Mouse (Mus musculus) embryo, embryonic 11 days (tissue): Measurements from ENCODE around the gene Taf3.

Experiments
- DNase-seq: peaks from one replicate; pipeline ENCODE4 v3.0.0-alpha.2; 2015

Taf3 gene

GRCm38 (mm10) chr2:9888913-9889650 is 159.3 kb downstream of the Taf3 start, which contains the start of gene 9230102O04Rik:
Gene 9230102O04Rik (minus strand): TSS chr2:9889540.
- DNase-seq, result peak; percentile 65

DNA sequence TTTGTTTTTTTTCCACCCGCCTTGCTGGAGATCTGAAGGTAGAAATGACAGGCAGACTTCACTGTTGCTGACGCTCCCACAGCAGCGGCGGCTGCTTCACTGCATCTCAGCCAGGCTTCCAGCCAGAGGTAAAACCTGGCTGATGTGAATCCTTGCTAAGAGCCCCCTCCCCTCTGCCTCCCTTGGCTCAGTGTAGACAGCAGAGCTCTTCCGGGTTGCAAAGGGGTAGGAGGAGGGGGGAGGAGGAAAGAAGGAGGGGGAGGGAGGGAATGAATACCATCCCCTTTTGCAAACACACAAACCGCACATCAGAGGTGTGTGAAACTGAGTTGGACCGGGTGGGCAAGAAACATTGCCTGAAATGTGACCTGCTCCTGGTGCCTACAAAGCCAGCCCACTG is 160.8 kb downstream of the Taf3 start:
- DNase-seq, result peak; percentile 42

DNA sequence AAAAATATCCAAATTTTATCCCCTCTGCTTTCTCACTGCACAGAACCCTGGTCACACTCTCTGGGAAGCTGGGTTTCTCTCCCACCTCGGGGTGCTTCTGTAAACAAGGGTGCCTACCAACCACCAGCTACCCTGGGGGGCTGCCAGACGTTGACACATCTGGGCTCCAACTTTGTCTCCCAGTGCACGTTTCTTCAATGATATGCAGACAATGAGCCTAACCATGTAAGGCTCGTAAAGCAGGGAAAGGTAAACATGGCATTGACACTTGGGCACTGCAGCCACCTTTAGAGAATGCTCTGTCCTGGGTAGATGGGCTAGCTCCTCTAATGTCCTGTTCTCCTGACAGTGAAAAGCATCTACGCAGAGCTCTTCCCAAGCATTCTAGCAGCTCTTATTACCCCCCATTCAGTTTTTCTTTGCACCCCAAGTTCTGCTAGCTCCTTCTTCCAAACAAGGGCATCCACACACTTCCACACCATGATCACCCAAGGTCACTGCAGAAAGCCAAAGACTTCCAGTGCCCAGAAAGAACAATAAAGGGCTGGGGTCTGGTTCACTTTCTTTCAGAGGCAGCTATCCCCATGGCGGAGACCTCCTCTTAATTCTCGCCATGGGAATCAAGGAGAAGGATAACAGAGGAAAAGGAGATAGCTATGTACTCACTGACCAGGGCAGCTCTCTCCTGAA is 161.3 kb downstream of the Taf3 start:
- DNase-seq, result peak; percentile 9

DNA sequence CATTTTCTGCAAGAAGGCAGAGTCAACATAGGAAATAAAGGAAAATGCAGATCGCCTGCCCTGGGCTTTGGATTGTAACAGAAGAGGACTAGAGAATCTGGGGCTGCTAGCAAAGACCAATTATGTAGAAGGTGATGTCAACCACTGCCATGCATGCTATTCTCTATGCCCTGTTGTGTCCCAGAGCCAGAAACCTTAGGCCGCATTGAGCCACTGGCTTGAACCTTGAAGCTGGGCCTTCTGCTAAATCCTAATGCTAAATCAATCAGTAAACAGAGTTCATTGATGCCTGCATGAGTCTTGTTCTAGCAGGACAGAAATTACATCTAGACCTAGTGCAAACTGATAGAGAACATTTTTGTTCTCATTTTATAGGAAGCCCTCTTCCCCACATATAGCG is 162.4 kb downstream of the Taf3 start:
- peak; percentile 16 for DNase-seq

GRCm38 (mm10) chr2:9885217-9885770 is 163.1 kb downstream of the Taf3 start:
- DNase-seq, result peak; percentile 26

DNA sequence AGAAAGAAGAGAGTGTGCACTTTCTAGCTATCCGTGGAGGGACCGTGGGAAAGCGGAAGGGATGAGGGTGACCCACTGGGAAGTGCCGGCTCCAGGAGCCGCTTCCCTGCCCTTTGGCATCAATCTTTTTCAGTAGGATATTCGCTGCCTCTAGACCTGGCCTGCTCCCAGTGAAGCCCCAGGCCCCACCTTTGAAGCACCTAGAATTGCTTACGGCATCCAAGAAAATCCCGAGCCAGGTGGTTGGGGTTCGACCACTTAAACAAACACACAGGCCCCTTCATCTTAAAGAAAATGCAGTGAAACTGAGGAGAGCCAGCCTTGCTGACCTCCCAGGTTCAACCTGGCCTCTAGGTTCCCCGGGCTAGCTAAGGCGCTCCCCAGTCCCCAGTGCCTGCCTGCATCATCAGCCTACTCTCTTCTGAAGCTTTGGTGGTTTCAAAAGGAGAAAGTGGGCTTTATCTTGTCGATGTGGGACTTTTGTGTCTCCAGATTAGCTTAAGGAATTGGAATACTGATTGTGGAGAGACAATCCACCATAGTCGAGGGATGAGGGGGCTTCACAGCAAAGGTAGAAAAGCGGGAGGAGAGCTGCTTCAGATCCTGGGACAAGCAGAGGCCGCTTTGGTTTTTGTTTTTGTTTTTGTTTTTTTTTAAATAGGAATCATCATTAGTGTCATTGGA is 163.7 kb downstream of the Taf3 start:
- DNase-seq, result peak; percentile 25

GRCm38 (mm10) chr2:9883803-9884532 is 164.4 kb downstream of the Taf3 start:
- DNase-seq, result no peak

GRCm38 (mm10) chr2:9882926-9883802 is 165.2 kb downstream of the Taf3 start:
- peak; percentile 59 for DNase-seq

DNA sequence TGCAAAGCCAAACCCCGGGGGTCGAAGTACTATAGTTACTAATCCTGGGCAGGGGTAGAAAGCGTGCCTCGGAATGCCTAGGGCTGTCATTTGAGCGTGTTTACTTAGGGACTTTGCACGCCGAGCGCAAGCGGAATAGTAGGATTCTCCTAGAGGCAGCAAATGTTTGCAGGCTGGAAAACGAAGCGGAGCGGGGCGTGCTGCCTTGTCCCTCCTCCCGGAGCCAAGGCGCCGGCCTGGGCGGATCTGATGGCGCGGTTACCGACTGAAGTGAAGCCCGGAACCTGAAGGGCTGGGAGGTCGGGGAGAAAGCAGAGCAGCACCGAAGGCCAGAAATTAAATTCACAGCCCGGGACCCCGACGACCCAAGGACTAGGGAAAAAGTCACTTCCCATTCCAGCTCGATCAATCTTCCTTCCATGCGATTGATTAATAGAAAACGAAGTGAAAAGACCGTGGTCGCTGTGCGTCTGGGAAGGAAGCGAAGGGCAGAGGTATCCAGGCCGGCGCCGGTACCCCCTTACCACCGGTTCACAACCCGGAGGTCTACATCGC is 165.9 kb downstream of the Taf3 start:
- peak; percentile 68 for DNase-seq

- peak; percentile 64 for DNase-seq
Measured at GRCm38 (mm10) chr2:9881611-9882023, 166.8 kb downstream of the Taf3 start.

GRCm38 (mm10) chr2:9881051-9881591 is 167.3 kb downstream of the Taf3 start, which contains the start of gene 4930412O13Rik:
Gene 4930412O13Rik (plus strand): TSS chr2:9881252.
- DNase-seq, result peak; percentile 77

DNA sequence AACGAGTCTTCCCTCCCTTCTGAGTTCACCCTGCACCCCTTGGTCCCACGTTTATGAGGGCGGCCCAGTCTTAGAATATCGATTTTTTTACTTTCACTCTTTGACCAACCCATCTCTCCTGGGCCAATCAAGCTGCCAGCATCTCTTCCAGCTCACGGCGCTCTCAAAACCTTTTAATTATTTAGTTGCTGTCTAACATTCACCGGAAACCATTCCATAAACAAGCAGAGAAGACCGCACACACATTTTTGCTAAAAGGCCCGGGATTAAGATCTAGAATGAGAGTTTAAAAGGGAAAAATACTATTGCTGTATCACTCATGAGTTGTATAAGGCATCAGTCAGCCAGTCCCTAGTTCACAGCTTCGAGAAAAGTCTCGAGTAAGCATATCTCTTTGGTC is 168.1 kb downstream of the Taf3 start:
- DNase-seq, result peak; percentile 11

- peak; percentile 98 for DNase-seq
Measured at GRCm38 (mm10) chr2:9879493-9879892, 168.9 kb downstream of the Taf3 start.

GRCm38 (mm10) chr2:9879092-9879491 is 169.3 kb downstream of the Taf3 start:
- DNase-seq, result peak; percentile 70

- DNase-seq, result peak; percentile 83
Measured at GRCm38 (mm10) chr2:9878564-9879081, 169.8 kb downstream of the Taf3 start.

DNA sequence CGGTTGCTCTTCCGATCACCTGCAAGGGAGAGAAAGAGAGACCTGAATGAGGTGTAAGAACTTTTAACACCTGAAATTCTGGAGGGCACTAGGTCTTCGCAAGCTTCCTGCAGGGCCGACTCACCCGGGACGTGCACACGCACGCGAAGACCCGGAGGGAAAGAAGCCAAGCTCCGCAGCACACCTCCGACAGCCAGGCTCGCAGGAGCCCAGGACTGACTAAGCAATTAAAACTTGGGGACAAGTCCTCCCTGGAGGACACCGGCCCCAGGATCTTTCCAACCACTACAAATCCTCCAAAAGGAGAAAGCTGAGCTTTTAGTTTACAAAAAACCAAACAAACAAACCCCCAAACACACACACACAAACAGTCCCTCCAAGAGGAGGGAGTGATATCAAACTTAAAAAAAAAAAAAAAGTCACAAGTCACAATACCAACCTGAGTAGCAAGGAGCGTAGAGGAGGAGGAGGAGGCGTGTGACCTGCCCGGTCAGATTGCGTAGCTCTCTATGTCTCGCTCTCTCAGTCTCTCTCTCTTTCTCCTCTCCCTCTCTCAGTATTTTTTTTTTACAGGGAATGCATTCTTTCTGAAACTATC is 170.3 kb downstream of the Taf3 start:
- DNase-seq, result peak; percentile 28

DNA sequence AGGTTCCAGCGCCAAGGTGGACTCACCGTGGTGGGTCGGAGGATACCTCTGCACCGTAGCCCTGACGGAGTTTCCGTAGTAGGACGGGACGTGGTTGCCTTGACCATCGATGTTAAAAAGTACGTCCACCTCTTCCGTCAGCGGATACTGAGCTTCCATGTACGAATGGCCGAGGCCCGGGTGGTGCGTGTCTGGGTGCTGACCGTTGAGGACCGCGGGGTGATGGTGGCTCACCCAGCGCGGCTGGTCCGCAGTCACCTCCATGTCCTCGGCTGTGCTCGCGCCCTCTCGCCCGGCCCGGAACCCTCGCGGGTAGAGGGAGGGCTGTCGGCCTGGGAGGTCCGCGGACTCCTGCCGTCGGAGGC is 171.1 kb downstream of the Taf3 start:
- DNase-seq, result peak; percentile 60

DNA sequence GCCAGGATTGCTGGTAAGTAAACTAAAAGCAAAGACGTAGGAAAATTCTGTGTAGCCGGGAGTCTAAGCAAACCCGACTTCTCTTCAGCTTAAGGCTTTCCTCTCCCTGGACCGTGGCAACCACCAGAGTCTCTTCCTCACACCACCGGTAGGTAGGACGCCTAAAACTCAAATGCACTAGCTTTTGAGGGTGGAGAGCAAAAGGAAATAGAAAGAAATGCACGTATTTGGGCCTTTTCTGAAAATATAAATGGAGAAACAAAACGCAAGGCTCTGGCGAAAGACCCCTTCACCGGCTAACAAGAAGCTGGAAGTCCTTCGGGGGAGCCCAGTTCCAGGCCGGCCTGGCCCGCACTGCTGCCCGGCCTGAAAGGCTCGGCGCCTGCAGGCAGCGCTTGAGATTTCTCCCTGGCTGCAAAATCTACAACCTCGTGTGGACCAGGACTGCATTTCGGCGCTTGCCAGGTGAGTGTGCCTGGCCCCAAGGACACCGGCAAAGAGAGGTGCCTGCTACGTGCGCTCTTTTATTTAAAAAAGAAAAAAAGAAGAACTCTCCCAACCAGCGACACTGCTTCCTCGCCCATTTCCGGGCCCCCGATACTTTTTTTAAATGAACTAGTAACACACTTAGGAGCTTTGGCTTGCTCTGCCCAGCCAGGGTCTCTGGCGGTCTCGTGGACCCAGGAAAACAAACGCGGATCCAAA is 171.6 kb downstream of the Taf3 start:
- DNase-seq, result peak; percentile 60

GRCm38 (mm10) chr2:9875676-9876357 is 172.6 kb downstream of the Taf3 start:
- peak; percentile 32 for DNase-seq
